15 mouse cellular contexts compared by ENCODE assay signal in genomic region chr10:118923473-118924185, GRCm38 (mm10). TPM values are rescaled to one million over a fixed set of nuclear protein-coding genes. Genes with fewer than 3 reads are reported as not detected.
A peak's percentile ranks its signal among the peaks of the same experiment; 100 is the strongest.
DNase-seq lines count a peak whose midpoint lies in the region; ATAC-seq and TF ChIP-seq lines count a peak whose summit lies in the region.
"Had no signal": no experiment of that assay in that cellular context is flagged by ENCODE, and none has a peak within 500 bp of the region (broad histone marks: within the 10 kb centered on the region; RNA-seq: fewer than 3 reads in every experiment).

No protein-coding gene starts in this region.

- peak; percentile 23 to 24 for DNase-seq in heart, adult 18-20 months
- DNase-seq in heart, embryonic 10.5 days (ENCODE audit: low spot score): no peak
- DNase-seq in limb, embryonic 14.5 days (ENCODE audit: low spot score): peak; percentile 45
- DNase-seq in limb, embryonic 10.5 days (ENCODE audit: low spot score): no peak
- DNase-seq in thymus, adult 2 months: no peak
- DNase-seq in frontal cortex, postnatal 10 days (ENCODE audit: low spot score in 2 of 2): no peak
- DNase-seq: cerebellum, postnatal 10 days; gastrocnemius, postnatal 14 days; kidney, postnatal 14 days; midbrain, embryonic 14.5 days; right cerebral cortex, postnatal 25 days; thymus, adult 18-20 months had no signal

- peak; percentile 44; the same call in 1 of the 2 replicates for ATAC-seq in limb, embryonic 14.5 days (ENCODE audit: low FRiP score, low read depth)
- peak; percentile 54; the same call in 1 of the 2 replicates for ATAC-seq in lung, embryonic 15.5 days (ENCODE audit: borderline replicate concordance, extremely low read depth, low FRiP score, low TSS enrichment)
- no peak for ATAC-seq in stomach, embryonic 16.5 days (ENCODE audit: insufficient read depth, low FRiP score)

- no peak for TF ChIP-seq CTCF in thymus, adult 2 months (IDR thresholded peaks at IDR 0.05; ENCODE audit: borderline replicate concordance, control insufficient read depth, extremely low read depth, insufficient read depth, low read length, poor library complexity)

- WGBS in heart, embryonic 10.5 days: 46% methylated on average over 15 of the region's 15 CpGs
- 54% methylated on average over 15 of the region's 15 CpGs for WGBS in limb, embryonic 14.5 days
- WGBS in limb, embryonic 10.5 days: 71% methylated on average over 15 of the region's 15 CpGs
- WGBS in lung, embryonic 15.5 days: 31% methylated on average over 15 of the region's 15 CpGs
- WGBS in stomach, embryonic 16.5 days: 48% methylated on average over 15 of the region's 15 CpGs
- 87% methylated on average over 15 of the region's 15 CpGs for WGBS in thymus, adult 2 months

- H3K27ac ChIP-seq in heart, embryonic 10.5 days: no peak overlapping the region
- no peak overlapping the region for H3K27ac ChIP-seq in limb, embryonic 14.5 days (replicated peaks; ENCODE audit: low read depth, low read length)
- H3K27ac ChIP-seq in limb, embryonic 10.5 days: no peak overlapping the region
- 0 out of 2 replicates have a peak overlapping the region, but pooled peaks have one; percentile 11 for H3K27ac ChIP-seq in lung, embryonic 15.5 days
- 0 out of 2 replicates have a peak overlapping the region, but pooled peaks have one; percentile 15 for H3K27ac ChIP-seq in stomach, embryonic 16.5 days (ENCODE audit: low read length)
- no peak overlapping the region for H3K27ac ChIP-seq in thymus, adult 2 months (ENCODE audit: control insufficient read depth, insufficient read depth, low read length)

- TF ChIP-seq POLR2A in limb, embryonic 14.5 days (IDR thresholded peaks at IDR 0.05; ENCODE audit: borderline replicate concordance, extremely low read depth, insufficient read depth, insufficient read length): no peak
- no peak for TF ChIP-seq POLR2A in thymus, adult 2 months (IDR thresholded peaks at IDR 0.05; ENCODE audit: control insufficient read depth, extremely low read depth, insufficient read depth, low read length, poor library complexity)

- H3K4me2 ChIP-seq in limb, embryonic 14.5 days (replicated peaks; ENCODE audit: low read depth, low read length, severe bottlenecking): no peak overlapping the region
- H3K4me2 ChIP-seq in lung, embryonic 15.5 days: no peak overlapping the region
- no peak overlapping the region for H3K4me2 ChIP-seq in stomach, embryonic 16.5 days (ENCODE audit: low read depth, low read length)
- H3K4me2 ChIP-seq: liver, embryonic 11.5 days had no signal

- H3K36me3 ChIP-seq in heart, embryonic 10.5 days: no peaks in the 10 kb centered on the region
- H3K36me3 ChIP-seq in limb, embryonic 14.5 days (ENCODE audit: control insufficient read depth, insufficient read depth, low read length): no peaks in the 10 kb centered on the region
- H3K36me3 ChIP-seq in limb, embryonic 10.5 days: no peaks in the 10 kb centered on the region
- H3K36me3 ChIP-seq in lung, embryonic 15.5 days: no peaks in the 10 kb centered on the region
- H3K36me3 ChIP-seq in stomach, embryonic 16.5 days (ENCODE audit: control insufficient read depth, insufficient read depth, low read length): no peaks in the 10 kb centered on the region
- no peaks in the 10 kb centered on the region for H3K36me3 ChIP-seq in thymus, adult 2 months (ENCODE audit: control insufficient read depth, insufficient read depth, low read length)

- H3K9me3 ChIP-seq in heart, embryonic 10.5 days: no peaks in the 10 kb centered on the region
- H3K9me3 ChIP-seq in limb, embryonic 14.5 days (ENCODE audit: control insufficient read depth, low read length): no peaks in the 10 kb centered on the region
- H3K9me3 ChIP-seq in limb, embryonic 10.5 days (replicated peaks): no peaks in the 10 kb centered on the region
- H3K9me3 ChIP-seq in lung, embryonic 15.5 days: no peaks in the 10 kb centered on the region
- H3K9me3 ChIP-seq in stomach, embryonic 16.5 days (replicated peaks; ENCODE audit: control insufficient read depth, low read length): no peaks in the 10 kb centered on the region

- no peak overlapping the region for H3K4me3 ChIP-seq in heart, embryonic 10.5 days
- H3K4me3 ChIP-seq in limb, embryonic 14.5 days (replicated peaks; ENCODE audit: low read length): no peak overlapping the region
- no peak overlapping the region for H3K4me3 ChIP-seq in limb, embryonic 10.5 days
- no peak overlapping the region for H3K4me3 ChIP-seq in lung, embryonic 15.5 days
- no peak overlapping the region for H3K4me3 ChIP-seq in stomach, embryonic 16.5 days (replicated peaks; ENCODE audit: low read length)
- H3K4me3 ChIP-seq in thymus, adult 2 months (ENCODE audit: control insufficient read depth, insufficient read depth, low read length): no peak overlapping the region

- no peaks in the 10 kb centered on the region for H3K27me3 ChIP-seq in heart, embryonic 10.5 days (ENCODE audit: insufficient read depth, poor library complexity, severe bottlenecking)
- H3K27me3 ChIP-seq in limb, embryonic 14.5 days (ENCODE audit: control insufficient read depth, insufficient read depth, low read length): no peaks in the 10 kb centered on the region
- H3K27me3 ChIP-seq in limb, embryonic 10.5 days (ENCODE audit: low read depth, poor library complexity, severe bottlenecking): no peaks in the 10 kb centered on the region
- H3K27me3 ChIP-seq in lung, embryonic 15.5 days: no peaks in the 10 kb centered on the region
- no peaks in the 10 kb centered on the region for H3K27me3 ChIP-seq in stomach, embryonic 16.5 days (ENCODE audit: control insufficient read depth, insufficient read depth, low read length)
- no peaks in the 10 kb centered on the region for H3K27me3 ChIP-seq in thymus, adult 2 months (ENCODE audit: control insufficient read depth, insufficient read depth, low read length)

- H3K4me1 ChIP-seq in heart, embryonic 10.5 days: 0 out of 2 replicates have a peak, but pooled peaks cover 3% of the 10 kb centered on the region
- no peaks in the 10 kb centered on the region; the same call in 1 of the 2 replicates for H3K4me1 ChIP-seq in limb, embryonic 14.5 days (ENCODE audit: control insufficient read depth, insufficient read depth, low read length)
- H3K4me1 ChIP-seq in limb, embryonic 10.5 days: peaks cover 6% of the 10 kb centered on the region
- H3K4me1 ChIP-seq in lung, embryonic 15.5 days: peaks cover 18% of the 10 kb centered on the region
- peaks cover 9% of the 10 kb centered on the region; the same call in 1 of the 2 replicates for H3K4me1 ChIP-seq in stomach, embryonic 16.5 days (ENCODE audit: control insufficient read depth, insufficient read depth, low read length)
- 0 out of 2 replicates have a peak, but pooled peaks cover 4% of the 10 kb centered on the region for H3K4me1 ChIP-seq in thymus, adult 2 months (replicated peaks; ENCODE audit: control insufficient read depth, insufficient read depth, low read length)

- H3K9ac ChIP-seq in limb, embryonic 14.5 days (ENCODE audit: low read depth, low read length, severe bottlenecking): no peak overlapping the region
- no peak overlapping the region for H3K9ac ChIP-seq in lung, embryonic 15.5 days
- no peak overlapping the region for H3K9ac ChIP-seq in stomach, embryonic 16.5 days (ENCODE audit: low read length)

RNA-seq across cellular contexts. Expression of gene Dyrk2, which starts 53.6 kb away (rescaled TPM):
- 10 to 100 TPM; 26.6 to 37.1 TPM for total RNA-seq in heart, adult 18-20 months (2021)
- polyA plus RNA-seq in heart, embryonic 10.5 days (2016; fragmentation: Nextera tagmentation; extraction: Ambion mirVana): 9.3 and 11.4 TPM in 2 replicates
- 19.4 and 20.9 TPM in 2 replicates for polyA plus RNA-seq in limb, embryonic 14.5 days (2012; rRNA removed)
- polyA plus RNA-seq in limb, embryonic 14.5 days (2014; fragmentation: Nextera tagmentation; extraction: Ambion mirVana): 13.3 and 15.4 TPM in 2 replicates
- 6.3 and 7.2 TPM in 2 replicates for polyA plus RNA-seq in limb, embryonic 10.5 days (2016; fragmentation: Nextera tagmentation; extraction: Ambion mirVana)
- polyA plus RNA-seq in lung, embryonic 15.5 days (2015; fragmentation: Nextera tagmentation; extraction: Ambion mirVana): 7.3 and 7.6 TPM in 2 replicates
- 8.7 and 10.3 TPM in 2 replicates for polyA plus RNA-seq in stomach, embryonic 16.5 days (2015; fragmentation: Nextera tagmentation; extraction: Ambion mirVana)
- 24.5 and 28.4 TPM in 2 replicates for polyA plus RNA-seq in thymus, adult 2 months (2012; rRNA removed)

Comparison
In these comparisons a context has a peak if more than half of its experiments do, and no peak if none do; other contexts are left out.
1. DNase-seq: peak in heart, adult 18-20 months (2 of 2) and limb, embryonic 14.5 days (single experiment); none in heart, embryonic 10.5 days (single experiment), limb, embryonic 10.5 days (single experiment), thymus, adult 2 months (single experiment) and frontal cortex, postnatal 10 days (0 of 2).
2. H3K27ac ChIP-seq: peak in lung, embryonic 15.5 days (single experiment) and stomach, embryonic 16.5 days (single experiment); none in heart, embryonic 10.5 days (single experiment), limb, embryonic 14.5 days (single experiment), limb, embryonic 10.5 days (single experiment) and thymus, adult 2 months (single experiment).